Mouse (Mus musculus): Measurements from ENCODE around the gene Phf2.

DNA sequence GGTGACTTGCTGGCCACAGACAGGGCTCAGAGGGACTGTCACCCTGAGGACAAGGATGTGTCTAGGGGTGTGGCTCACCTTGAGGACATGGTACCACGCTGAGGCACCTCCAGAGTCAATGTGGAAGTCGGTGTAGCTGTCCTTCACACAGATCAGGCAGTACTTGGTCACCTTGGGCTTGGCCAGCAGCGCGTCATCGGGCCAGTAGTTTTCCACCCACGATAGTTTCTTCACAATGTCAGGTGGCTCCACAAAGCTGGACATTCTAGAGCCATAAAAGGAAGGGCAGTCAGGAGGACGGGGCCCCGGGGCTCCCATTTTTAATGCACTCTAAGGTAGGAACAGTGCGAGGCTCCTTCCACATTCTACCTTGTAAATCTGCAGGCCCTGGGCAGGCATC, 48.0 kb downstream of the Phf2 start:
- TF ChIP-seq FLI1 (IDR thresholded peaks at IDR 0.05; ENCODE audit: low read length) (no peak), GATA1 (IDR thresholded peaks at IDR 0.05; ENCODE audit: borderline replicate concordance, low read length) (no peak)

Data from megakaryocyte, embryonic 14.5 days (primary cell).